Mouse (Mus musculus) R1 (cell line): ENCODE measurements around the gene Emg1.

Experiments
- DNase-seq: peaks from one replicate; pipeline ENCODE4 v3.0.0-alpha.2; 2018; ENCODE audit warnings: low read depth, low spot score

Gene Emg1

DNA sequence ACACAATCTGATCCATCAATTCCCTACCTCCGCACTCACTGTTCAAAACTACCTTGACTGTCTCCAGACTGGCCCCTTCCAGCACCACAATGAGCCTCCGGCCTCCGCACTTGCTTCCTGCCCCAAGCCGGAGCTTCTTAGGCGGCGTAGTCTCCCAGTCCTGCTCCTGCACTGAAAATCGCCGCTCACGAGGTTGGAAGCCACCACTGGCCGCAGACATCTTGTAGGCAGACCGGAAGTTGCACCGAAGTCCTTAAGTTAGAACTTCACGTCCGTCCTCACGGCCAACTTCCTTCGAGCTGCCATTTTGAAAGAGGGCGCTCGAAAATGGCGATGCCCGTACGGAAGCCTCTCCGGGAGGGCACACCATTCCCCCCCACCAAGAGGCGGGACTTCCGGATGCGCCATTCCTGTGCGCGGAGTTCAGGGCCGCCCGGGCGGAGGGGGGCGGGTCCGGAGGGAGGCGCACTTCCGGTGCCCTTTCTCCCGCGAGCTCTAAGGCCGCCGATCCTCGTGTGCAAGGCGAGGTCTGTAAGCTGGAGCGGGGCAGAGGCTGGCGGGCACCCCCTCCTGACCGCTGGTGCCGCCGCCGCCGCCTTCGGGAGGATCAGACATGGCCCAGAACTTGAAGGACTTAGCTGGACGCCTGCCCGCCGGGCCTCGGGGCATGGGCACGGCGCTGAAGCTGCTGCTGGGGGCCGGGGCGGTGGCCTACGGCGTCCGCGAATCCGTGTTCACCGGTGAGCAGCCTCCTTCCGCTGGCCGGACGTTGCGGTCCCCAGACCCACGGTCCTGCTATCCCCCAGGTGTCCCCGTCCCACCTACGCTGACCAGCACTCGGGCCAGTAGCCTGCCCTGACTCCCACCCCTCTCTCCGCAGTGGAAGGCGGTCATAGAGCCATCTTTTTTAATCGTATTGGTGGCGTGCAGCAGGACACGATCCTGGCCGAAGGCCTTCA lies at the start of gene Emg1, which contains the start of gene Phb2:
TSS of gene Emg1 (minus strand) at position 355 of the 959 bp plus-strand sequence.
TSS of gene Phb2 (plus strand) at position 513 of the 959 bp plus-strand sequence.
- DNase-seq: peak; percentile 99

DNA sequence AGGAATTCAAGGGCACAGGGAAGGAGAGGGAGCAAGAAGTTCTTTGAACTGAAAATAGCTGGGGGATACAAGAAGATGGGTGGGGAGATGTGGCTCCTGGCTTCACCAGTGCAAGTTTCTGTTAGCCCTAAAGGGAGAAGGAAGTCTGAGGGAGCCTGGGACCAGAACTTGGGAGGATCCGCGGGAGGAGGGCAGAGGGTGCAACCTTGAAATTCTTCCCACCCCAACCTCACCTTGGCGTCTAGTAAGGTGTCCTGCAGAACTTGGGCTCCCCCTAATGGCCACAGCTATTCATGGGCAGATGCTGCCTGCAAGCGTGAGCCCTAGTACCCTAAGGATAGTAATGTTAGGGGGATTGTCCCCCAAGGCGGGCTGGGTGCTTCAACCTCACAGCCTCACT lies 47.3 kb upstream of the Emg1 start:
- DNase-seq: peak; percentile 94

DNA sequence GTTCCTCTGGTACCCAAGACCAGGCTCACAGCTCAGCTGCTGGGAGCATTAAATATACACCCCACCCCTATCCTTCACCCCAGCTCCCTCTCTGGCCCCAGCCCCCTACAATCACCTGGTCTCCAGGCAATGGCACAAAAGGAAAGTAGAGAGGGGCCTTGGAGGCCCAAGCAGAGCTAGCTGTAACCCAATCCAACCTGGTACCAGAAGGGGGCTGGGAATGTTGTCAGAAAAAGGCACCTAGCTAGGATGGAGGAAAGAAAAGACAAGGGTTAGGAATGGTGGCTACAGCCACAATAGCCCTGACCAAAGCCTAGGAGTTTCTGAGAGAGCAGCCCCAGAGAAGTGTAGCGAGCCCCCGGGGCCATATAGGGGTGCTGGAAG lies 46.9 kb upstream of the Emg1 start:
- DNase-seq: no peak

DNA sequence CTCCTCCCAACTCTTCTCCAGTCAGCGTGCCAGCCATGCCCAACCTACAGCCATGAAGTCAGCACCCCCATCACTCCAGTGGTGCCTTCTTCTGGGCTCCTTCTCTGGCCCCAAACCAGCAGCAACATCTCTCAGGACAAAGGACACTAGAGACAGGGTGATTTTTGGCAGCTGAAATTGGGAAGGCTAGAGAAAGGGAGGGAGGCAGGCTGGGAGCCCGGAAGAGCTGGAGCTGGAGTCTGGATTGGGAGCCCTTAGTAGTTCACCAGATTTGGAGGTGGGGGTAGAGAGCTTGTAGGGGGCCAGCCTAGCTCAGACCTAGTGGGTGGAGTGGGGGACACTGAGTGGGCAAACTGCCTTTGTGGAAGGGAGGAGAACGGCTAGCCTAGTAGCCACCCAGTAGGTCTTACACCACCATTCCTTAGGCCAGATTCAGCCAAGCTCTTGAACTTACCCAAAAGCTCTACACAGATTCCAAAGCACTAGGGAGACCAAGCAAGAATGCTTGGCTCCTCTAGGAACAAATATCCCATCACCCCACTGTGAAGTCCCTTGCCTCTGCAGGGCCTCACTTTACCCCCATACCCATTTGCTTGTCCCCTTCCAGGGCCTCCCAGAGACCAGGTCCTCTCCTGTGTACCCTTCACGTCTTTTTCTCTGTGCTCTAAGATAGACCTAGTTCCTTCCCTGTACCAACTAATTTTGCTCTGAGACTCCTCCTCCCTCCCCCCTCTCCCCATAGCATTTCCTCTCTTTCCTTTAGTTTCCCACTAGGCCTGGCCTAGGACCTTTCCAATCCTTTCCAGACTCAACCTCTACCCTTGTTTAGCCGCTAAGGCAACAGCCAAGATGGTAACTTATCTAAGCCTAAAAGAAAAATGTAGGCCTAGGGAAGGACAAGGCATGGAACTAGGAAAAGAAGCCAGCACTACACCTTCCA lies 46.2 kb upstream of the Emg1 start:
- DNase-seq: no peak

DNA sequence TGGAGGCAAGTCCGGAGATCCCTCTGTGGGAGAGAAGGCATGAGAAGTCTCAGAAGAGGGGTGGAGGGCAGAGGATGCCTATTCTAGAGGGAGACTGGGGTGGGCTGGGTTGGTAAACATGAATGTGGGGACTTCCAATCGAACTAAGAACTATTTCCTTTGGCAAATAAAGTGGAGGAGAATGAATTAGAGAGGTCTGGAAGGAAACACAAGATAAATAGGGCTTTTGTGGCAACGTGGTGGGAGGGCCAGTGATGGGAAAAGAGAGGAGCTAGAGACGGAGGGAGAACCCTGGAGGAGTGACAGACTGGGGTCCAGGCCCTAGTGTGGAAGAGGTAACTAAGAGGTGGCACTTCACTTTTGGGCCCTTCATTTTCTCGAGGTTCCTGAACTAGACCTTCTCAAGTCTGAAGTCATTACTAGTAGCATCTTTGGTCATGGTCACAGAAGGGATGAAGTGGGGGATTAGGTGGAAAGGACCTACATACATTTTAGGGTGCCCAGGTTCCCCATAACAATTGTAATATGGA lies 45.4 kb upstream of the Emg1 start:
- no peak for DNase-seq

DNA sequence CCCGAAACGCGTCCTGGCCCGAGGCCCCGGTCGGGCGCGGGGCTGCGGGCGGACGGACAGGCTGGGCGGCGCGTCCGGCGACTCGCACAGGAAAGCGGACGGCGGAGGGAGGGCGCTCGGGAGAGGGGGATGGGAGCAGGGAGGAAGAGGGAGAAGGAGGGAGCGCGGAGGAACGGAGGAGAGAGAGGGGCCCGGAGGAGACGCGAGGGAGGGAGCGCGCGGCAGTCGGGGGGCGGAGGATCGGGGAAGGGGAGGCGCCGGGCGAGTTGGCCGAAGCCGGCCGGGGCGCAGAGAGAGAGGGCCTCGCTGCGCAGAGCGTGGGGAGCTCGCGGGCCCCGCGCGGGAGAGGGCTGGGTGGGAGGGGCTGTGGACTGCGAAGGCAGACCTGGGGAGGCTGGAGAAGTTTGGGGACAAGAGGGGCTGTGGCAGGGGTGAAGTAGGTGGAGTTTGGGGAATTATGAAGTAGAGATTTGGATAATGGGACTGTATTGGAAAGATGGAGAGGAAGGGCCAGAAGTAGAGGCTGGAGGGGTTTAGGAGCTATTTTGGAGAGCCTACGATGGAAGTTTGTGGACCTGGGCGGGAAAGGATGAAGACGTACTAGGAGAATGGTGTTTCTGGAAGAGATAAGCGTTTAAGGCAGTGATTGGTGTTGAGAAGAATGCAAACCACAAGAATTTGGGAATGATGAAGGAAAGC lies 44.8 kb upstream of the Emg1 start:
- DNase-seq: peak; percentile 78

DNA sequence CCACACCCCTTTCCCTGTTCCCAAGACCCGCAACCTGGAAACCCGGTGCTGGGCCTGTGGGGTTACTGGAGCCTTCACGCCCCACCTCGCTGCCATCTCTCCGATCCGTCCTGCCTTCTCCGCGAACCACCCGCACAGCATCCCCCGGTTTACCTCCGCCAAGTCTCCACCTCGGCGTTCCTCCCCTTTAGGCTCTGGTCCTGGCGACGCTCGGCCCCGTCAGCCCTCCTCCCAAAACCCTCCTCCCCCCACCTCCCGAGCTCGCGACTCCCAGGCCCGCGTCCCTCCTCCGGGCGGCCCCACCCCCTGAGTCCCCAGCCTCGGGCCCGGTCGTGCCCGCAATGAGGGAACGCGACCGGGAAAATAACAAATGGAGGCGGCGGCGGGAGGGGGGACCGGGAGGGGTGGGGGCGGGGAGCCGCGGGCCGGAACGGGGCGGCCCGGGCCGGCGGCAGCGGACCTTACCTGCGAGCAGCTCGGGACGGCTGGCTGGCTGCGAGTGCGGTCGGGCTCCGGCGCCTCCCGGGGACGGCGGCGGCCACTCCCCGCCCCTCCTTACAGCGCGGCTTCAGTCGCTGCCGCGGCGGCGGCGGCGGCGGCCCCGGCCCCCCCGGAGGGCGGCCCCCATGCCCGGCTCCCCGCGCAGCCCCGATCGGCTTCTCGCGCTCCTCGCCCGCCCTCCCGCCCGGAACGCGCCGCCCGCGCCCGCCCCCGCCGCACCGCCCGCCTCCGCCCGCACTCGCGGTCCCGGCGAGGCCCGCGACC lies 44.0 kb upstream of the Emg1 start, which contains the start of the genes Gm45234 and Atn1:
TSS of gene Gm45234 (minus strand) at position 191 of the 765 bp plus-strand sequence.
TSS of gene Atn1 (minus strand) at position 694 of the 765 bp plus-strand sequence.
- peak; percentile 83 for DNase-seq

DNA sequence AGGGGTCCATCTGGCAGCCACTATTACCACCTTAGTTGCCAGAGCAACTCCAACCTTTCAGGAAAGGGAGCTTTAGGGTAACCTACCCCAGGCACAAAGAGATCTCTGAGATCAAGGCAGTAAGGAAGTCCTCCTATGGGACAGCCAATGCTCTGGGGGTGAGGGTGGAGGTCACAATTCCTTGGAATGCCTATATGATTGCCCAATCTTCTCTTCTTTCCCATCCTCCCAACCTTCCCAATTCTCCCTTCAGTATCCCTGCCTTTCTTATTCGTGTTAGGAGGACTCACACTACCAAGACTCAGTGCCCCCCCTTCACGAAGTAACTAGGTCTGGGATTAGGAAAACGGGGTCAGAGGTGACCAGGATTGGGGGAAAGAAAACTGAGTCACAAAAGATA lies 43.3 kb upstream of the Emg1 start:
- no peak for DNase-seq

DNA sequence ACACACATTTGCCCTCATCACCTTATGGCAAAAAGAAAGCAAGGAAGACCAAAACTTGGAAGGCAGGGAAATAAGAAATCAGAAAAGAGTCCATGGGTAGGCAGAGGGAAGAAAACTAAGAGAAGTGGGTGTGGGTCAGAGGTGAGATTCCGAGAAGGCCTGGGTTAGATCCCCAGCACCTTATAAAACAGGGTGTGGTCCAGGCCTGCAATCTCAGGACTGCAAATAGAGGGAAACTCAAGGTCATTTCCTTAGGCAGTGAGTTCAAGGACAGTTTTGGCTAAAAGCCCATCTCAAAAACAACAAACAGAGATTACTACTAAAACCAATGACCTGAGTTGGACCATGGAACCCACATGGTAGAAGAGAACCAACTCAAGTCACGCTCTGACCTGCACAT lies 41.9 kb upstream of the Emg1 start:
- DNase-seq: peak; percentile 67

DNA sequence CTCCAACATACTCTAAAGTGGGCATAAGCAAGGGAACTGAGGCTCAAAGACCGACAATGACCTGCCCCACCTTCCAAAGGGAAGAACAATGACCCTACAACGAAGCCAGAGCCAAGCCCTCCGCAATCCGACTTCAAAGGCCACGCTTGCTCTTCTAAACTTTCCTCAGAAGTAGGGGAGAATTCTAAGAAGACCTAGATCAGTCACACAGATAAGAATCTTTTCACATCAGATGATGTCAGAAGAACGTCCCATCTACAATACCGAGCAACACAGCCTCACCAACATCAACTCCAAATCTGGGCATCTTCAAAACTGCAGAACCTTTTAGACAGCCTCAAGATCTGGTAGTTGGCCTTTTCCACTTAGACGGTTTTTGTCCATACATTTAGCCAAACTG lies 38.4 kb upstream of the Emg1 start:
- no peak for DNase-seq

DNA sequence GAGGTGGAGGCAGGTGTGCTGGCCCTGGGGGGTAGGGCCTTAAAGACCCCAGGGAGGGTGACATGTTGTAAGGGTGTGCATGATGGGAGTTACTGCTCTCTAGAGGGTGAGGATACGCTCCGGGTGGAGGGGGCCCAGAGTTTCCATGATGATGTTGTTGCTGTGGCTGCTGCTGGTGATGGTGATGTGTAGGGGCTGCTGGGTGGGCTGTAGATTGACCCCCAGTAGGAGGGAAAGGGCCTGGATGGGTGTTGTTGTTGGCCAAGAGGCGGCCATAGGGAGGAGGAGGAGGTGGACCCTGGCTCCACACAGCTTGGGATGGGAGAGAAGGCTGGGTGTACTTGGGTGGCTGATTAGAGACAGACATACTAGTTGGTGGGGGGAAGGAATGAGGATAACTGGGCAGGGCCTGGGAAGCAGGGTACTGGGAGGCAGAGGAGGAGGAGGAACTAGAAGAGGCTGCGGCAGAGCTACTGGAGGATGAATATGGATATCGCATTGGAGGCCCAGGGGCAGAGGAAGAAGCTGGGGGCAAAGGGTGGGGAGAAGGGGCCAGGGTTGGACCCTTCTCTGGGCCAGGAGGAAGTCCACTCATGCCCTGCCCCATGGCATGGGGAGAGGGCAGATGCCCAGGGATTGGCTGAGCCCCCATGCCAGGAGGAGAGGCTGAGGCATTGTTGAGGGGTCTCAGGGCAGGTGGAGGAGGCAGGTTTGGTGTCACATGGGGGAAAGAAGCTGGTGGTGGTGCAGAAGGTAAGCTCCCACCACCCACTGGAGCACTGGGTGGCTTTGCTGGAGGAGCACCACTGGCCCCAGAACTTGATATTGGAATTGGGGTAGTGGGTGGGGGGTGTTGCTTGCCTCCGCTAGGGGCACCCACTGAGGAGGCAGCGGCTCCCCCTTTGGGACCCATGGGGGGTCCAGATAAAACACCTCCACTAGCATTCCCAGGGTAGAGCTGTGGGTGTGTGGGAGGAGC lies 35.0 kb upstream of the Emg1 start:
- DNase-seq: no peak

DNA sequence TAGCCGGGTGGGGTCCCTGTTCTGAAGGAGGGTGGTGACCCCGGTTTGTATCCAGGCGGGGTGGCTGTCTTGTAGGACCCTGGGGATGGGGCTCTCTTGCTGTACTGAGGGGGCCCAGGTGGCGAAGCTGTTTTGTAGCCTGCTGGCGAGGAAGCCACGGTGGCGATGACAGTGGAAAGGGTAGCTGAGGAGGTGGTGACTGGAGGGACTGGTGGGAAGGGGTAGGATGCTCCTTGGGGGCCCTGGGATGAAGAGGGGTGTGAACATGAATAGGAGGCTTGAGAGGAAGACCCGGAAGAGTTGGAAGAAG lies 34.3 kb upstream of the Emg1 start:
- no peak for DNase-seq

DNA sequence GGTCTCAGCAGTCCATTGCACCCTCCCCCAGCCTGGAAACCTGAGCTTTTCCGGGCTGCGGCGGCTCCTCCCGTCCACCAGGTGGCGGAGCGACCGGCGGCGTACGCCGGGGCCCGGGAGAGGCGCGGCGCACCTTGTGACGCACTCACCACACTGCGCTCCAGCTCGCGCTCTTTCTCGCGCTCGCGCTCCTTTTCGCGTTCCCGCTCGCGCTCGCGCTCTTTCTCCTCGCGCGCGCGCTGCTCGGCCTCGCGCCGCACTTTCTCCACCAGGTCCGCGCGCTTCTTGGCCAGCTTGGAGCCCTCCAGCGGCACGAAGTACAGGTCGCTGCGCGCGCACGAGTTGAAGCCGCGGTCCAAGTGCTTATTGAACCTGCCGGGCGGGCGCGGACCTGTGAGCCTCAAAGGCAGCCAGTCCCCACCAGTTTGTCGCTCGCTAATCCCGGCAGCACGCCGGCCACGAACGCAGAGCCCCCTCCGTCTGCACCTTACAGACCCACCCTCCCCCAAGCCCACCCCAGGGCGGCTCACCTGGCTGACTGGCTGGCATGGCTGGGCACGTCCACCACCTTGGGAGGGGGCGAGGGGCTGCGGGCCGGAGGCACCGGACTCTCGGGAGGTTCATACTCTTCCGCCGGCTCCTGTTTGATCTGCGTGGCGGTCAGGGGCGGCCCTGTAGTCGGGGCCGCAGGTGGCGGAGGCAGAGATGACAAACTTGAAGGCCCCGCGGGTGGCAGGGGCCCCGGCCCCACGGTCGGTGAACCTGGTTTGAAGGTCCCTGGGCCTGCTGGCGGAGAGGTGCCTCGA lies 33.7 kb upstream of the Emg1 start:
- DNase-seq: peak; percentile 97

DNA sequence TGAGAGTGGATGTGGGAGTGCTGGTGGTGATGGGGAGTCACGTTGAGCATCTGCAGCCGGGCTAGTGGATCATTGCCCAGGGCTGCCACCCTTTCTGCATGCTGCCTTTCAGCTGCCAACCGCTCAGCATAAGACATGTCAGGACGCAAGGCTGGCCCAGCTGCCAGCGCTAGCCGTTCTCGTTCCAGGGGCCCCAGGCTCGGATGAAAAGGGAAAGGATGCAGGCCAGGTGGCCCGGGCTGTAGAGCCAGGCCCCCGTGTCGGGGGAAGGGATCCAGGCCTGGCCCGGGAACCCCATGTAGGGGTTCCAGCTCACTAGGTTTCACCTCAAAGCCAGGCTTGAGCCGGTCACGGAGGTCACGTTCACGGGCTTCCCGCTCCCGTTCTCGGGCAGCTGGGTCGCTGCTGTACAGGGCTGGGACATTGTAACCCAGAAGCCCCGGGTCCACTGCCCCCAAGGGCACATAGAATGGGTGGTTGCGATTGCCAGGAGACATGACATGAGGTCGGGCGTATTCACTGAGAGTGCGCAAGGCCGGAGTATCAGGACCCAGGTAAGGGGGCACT lies 32.9 kb upstream of the Emg1 start:
- no peak for DNase-seq

DNA sequence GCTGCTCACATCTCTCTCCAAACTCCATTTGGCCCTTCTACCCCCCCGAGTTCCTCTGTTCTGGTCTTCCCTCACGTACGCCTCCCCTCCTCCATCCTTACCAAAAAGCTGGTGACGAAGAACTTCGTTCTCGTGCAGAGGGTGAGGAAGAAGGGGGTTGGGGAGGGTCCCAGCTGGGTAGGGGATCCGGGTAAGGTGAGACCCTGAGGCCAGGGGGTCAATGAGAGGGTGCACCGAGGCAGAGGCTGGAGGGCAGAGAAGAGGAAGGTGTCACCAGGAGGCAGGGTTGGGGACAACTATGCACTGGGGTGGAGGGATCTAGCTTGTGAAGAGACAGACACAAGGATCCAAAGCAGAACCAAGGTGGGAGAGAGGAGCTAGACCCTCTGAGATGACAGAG lies 31.7 kb upstream of the Emg1 start:
- no peak for DNase-seq

DNA sequence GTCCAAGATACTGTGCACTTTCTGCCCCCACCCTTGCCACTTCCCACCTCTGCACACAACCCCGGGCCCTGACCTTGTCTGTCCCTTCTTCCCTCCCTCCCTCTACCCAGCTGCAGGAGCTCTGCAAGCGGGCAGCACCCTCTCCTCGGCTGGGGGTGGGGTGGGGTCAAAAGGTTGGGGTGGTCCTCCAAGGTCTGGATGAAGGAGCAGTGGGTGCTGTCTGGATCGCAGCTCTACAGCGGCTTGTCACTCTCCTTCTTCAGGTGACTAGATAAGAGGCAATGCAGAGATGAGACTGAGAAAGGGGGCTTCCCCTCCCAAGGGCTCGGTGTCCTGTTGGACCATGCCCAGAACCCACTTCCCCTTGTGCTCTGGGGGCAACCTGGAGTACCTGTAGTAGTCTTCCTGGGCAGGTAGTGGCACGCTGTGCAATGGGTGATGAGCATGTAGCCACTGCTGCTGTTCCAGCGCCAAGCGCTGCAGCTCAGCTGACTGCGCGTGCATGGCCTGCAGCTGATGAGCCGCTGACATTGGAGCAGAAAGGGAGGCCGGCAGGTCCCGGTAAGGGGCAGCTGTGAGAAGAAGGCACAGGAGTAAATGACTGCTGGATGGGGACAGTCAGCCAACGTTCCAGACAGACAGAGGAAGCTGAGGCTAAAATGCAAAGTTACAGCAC lies 31.0 kb upstream of the Emg1 start:
- no peak for DNase-seq

DNA sequence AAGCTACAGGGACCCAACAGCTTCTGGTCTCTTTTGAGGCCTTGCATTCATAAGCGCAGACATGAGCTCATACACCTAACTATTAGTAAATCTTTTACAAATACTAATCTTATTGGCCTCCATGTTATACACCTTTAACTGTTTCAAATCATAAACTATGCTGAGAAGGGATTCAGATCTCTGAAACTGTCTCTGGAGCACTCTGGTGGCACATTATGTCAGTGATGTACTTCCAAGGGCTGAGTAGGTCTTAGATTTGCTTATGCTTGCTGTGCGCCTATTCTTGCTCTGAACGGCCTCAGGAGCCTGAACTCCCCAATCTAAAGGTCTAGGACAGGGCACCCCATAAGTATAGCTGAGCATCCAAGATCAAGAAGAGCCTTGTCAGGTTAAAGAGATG lies 29.9 kb upstream of the Emg1 start:
- DNase-seq: no peak
